Mouse (Mus musculus) fat pad, adult 2 months (tissue): ENCODE results near the gene Gapdh.

ENCODE experiments used
- DNase-seq: peaks from one replicate; pipeline ENCODE4 v3.0.0-alpha.2; 2011; ENCODE audit warnings: low read depth, low spot score; ENCODE audit errors: extremely low read depth

Gapdh gene

GRCm38 (mm10) chr6:125152212-125153017 lies 13.9 kb downstream of the Gapdh start:
- no peak for DNase-seq

- DNase-seq, result no peak
These were observed 16.7 kb downstream of the Gapdh start for GRCm38 (mm10) chr6:125149569-125149950.

DNA sequence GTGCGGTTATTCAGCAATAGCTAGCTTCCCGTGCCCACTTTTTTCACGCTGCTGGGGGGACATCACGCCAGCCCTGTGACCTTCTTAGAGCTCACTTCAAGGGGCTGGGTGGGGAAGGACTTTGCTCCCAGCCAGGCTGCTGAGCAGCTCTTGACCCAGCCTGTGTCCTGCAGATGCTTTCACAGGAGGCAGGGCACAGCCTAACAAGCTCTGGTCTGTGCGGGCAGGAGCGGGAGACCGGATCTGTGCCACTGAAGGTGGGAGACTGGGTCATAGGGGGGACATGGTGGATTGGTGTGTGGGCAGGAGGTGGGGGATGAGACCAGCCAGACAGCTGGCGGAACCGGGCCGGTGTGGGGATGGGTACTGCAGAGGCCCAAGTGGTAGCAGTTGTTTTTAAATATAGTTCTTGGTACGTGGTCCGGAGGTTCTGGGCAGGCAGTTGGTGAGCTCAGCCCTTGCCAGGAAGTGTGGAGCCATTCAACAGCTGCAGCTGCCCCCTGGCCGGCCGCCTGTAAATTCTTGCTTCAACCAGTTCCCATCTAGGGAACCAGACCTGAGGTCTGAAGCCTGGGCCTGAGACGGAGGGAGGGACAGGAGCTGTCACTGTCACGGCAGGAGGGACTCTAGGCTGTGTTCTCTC lies 17.2 kb downstream of the Gapdh start:
- no peak for DNase-seq

DNA sequence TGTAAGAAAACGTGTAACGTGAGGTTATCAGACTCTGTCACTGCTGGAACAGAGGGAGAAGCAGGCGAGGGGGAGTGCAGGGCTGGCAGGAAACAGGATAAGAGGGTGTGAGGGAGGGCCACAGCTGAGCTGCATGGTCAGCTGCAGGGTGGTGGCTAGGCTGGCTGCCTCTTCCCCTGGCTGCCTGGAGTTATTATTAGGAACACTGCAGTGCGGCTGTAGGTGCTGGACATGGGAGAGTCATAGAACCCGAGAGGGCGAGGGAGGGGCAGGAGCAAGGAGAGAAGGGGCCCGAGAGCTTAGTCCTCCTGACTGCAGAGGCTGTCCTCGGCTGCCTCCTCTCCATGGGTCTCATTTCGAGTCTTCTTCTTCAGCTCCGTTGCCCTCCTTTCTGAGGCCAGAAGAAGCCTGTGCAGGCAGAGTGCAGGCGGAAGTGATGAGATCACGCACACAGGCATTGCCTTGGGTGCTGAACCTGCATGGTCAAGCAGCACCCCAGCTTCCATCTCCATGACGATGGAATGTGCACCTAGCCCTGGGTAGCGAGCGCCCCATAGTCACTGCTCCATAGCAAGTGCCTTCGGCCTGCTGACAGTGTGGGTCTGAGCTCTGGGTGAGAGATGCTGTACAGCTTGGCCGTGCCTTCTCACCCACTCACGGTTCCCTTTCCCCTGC lies 17.9 kb downstream of the Gapdh start:
- DNase-seq, result no peak

DNA sequence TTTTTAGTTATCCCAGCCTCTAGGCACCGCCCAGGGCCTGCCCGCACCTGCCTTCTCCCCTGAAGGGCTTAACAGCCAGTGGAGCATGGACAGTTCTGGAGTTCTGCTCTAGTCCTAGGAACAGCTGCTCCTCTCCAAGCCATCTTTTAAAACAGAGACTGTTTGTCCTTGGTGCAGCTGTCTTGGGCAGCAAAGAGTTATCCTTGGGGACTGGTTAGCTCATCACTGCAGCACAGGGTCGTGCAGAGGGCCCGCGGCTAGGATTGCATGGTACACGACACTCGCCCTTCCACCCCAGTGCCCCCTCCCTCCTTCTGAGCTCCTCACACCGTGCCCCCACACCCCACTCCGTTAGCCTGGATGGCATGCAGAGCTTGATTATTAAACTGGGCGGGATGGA lies 18.9 kb downstream of the Gapdh start:
- no peak for DNase-seq

GRCm38 (mm10) chr6:125146797-125147196 lies 19.5 kb downstream of the Gapdh start:
- no peak for DNase-seq

DNA sequence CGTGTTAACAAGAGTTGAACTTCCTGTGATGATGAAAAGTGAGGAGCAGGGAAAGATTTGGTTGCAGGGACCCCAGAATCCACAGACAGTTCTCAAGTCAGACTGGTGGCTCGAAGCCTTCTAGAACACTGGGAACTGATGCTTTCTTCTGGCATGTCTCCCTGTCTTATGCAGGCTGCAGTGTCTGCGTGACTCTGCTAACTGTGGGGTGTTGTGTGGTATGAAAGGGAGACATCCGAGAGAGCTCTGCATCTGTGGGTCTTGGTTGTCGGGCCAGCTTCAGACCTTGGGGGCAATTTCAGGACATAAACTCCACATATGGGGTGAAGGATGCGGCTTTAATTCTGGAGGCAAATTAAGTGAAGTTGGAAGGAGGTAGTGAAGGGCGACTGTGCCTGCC lies 20.1 kb downstream of the Gapdh start:
- DNase-seq, result no peak

DNA sequence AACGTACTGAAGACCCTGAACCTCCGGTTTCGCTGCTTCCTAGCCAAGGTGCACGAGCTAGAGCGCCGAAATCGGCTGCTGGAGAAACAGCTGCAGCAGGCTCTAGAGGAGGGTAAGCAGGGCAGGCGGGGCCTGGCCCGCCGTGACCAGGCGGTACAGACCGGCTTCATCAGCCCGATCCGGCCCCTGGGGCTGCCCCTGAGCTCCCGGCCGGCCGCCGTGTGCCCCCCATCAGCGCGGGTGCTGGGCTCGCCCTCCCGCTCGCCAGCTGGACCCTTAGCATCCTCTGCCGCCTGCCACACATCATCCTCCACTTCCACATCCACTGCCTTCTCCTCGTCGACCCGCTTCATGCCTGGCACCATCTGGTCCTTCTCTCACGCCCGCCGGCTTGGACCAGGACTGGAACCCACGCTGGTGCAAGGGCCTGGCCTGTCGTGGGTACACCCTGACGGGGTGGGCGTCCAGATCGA lies 20.8 kb downstream of the Gapdh start:
- DNase-seq, result no peak

- DNase-seq, result no peak
These were observed 21.3 kb downstream of the Gapdh start, which contains the start of gene Iffo1 for GRCm38 (mm10) chr6:125145001-125145400. TSS of gene Iffo1 (plus strand) at chr6:125145241.

DNA sequence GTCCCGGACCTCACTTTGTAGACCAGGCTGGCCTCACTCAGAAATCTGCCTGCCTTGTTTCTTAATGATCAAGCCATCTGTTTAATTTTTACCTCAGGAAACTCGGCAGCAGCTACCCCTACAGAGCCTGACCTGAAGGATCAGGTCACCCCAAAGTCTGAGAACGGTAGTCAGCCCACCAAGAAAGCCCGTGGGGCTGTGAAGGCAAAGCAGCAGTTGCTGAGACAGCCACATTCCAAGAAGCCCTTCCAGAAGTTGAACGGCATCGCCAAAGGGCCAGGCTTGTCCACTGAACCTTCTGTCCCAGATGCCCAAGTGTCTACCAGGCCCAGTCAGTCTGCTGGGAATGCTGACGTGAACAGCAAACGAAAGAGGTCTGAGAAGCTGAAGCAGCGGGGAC lies 22.4 kb downstream of the Gapdh start:
- DNase-seq, result no peak

DNA sequence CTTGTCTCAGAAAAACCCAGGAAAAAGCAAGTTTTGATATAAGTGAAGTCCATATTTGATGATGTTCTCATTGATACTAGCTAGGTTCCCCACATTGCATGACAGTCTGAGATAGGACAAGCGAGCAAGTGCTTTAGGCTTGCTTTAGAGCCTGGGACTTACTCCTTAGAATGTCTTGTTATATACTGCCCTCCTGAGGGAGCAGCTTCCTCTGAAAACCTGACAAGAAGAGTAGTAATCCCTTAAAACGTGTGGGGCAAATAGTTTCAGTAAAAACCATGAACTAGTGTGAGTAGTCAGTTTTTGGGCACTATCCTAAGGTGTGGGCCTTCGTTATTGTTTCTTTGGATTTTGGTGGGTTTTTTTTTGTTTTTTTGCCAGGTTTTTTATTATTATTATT lies 23.1 kb downstream of the Gapdh start:
- no peak for DNase-seq

DNA sequence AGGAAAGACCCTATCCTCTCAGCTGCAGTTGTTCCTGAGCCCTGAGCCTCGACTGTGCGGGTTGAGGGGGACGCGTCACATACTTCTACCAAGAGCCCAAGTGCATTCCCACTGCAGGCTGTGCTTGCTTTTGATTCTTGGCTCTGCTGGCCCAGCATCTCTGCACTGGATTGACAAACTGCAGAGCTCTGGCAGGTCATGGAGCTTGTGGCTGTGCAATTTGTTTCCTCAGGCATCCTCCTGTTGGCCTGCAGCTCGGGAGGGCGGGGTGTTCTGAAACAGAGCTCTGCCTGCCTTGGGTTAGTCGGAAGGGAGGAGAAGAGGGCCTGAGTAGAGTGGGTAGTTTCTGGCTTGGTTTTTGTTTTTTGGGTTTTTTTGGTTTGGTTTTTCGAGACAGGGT lies 23.8 kb downstream of the Gapdh start:
- no peak for DNase-seq

DNA sequence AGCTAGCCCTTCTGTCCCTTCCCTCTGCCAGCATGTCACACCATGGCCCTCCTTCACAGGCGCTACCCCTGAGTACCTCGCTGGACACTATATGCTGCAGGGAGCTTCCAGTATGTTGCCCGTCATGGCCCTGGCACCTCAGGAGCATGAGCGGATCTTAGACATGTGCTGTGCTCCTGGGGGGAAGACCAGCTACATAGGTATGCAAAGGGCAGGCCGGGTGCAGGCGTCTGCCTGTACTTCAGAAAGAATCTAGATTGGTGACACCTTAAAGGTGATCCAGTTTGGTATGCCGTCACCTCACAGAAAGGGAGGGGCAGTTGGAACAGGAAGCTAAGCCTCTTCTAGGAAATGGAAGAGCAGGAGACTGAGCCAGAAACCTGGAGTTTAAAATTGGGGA lies 26.5 kb downstream of the Gapdh start:
- no peak for DNase-seq

- DNase-seq, result no peak
These were observed 29.1 kb downstream of the Gapdh start for GRCm38 (mm10) chr6:125137002-125137671.

DNA sequence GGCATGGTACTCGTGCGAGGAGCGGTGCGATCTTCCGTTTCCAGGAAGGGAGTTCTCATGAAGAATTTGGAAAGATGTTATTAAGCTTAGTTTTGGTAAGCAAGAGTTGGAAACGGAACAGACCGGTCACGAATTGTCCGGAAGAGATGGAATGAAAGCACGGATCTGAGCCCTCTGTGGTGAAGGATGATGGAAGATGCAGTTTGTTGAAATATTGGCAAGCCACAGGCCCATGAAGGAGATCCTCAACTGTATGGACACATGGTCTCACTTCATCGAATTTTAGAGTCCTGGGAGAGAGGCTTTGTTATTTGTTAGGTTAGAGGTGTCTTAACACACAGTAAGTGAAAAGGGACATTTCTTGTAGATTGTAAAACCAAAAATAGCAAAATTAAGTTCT lies 33.8 kb downstream of the Gapdh start:
- DNase-seq, result no peak

DNA sequence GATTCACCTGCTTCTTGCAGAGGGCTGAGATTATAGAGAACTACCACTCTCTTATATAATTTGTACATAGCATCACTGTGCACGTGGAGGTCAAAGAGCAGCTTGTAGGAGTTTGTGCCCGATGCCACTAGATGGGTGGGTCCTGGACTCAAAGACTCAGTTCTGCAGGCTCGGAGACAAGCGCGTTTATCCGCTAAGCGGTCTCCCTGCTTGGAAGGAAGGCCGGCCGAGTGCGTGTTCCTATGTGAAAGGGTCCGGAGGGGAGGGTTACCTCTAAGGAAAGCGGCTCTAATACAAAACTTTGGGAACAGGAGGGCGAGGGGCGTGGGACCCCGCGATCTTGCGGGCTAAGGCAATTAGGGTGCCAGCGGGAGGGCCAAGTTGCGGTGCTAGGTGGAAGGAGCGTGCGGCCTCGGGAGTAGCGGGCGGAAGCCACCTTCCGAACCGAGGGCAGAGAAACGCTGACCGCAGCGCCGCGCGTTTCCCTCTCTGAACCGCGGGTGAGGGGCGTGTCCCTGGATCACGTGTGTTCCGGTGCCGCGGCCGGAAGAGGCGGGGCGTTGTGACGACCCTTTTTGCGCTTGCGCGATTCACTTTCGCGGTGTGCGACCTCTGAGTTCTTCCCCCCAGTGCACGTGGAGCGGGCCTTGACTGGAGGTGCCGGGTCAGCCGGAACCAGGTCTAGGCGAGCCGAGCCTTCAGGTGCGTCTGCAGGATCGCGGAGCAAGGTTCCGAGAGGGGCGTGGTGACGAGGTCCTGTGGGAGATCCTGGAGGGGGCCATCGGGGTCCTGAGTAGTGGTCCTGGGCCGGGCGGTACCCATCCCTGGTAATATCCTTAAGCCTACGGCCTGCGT lies 34.7 kb downstream of the Gapdh start, which contains the start of gene Nop2:
Nop2 (plus strand) TSS at position 608 of the 855 bp plus-strand sequence.
- DNase-seq, result no peak

DNA sequence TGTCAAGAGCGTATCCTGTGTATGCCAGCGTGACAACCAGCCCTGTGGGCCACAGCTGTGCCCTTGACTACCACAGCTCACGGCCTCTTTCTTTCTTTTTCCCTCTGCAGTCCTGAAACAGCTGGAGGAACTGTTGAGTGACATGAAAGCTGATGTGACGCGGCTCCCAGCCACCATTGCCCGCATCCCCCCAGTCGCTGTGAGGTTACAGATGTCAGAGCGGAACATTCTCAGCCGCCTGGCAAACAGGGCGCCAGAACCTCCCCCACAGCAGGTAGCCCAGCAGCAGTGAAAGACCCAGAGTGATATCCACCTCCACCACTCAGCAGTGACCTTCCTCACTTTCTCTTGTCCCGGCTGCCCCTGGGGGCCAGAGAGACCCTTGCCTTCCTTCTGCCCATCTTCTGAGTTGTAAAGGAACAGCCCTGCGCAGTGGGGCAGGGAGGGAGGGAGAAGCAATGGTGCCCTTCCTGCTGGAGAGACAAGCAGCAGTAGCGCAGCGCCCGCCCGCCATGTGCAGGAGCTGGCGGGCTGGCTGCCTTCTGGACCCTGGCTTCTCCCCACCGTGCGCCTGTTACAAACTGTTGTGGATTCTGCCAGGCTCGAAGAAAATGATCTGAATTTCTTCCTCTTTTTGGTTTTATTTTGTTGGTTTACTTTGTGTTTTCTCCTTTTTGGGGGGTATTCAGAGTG lies 36.4 kb downstream of the Gapdh start:
- DNase-seq, result no peak

- DNase-seq, result no peak
These were observed 37.5 kb downstream of the Gapdh start for GRCm38 (mm10) chr6:125128724-125129123.

DNA sequence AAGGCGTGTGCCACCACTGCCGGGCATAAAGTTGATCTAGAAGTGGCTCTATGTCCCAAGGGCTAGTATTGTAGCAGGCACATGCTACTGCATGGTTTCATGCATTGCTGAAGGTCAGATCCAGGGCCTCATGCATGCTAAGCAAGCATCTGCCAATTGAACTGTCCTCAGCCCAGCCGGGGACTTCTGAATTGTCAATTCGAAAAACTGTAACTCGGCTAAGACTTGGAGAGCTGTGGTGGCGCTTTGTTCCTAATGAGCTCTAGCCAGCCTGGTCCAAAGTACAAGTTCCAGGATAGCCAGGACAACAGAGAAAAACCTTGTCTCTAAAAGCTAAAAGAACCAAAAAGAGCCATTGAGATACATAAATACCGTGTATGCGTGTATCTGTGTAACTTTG lies 46.9 kb downstream of the Gapdh start:
- no peak for DNase-seq

GRCm38 (mm10) chr6:125112553-125112952 lies 53.7 kb downstream of the Gapdh start:
- DNase-seq, result no peak
